Mouse (Mus musculus): Measurements from ENCODE around the gene Gm9903. TPM values are rescaled to one million over a fixed set of nuclear protein-coding genes. Genes with fewer than 3 reads are reported as not detected.

Gm9903 gene
- polyA plus RNA-seq, 1 experiment from 2014 or later: 0.74 TPM

GRCm38 (mm10) chr5:33640652-33641051, 10.9 kb downstream of the Gm9903 start:
- Histone ChIP-seq H3K9me3 (replicated peaks) (no peaks in the 10 kb centered on the region), H3K4me3 (no peak overlapping the region), H3K4me1 (replicated peaks) (0 out of 2 replicates have a peak, but pooled peaks cover 5% of the 10 kb centered on the region), H3K27me3 (no peaks in the 10 kb centered on the region), H3K36me3 (peaks cover 71% of the 10 kb centered on the region), H3K27ac (no peak overlapping the region), H3K9ac (no peak overlapping the region), H3K4me2 (no peak overlapping the region)
- no peak for ATAC-seq (replicated peaks; ENCODE audit: insufficient number of reproducible peaks, insufficient read depth, low FRiP score, low read depth)
- WGBS: 36% methylated on average over 3 of the region's 3 CpGs

- Histone ChIP-seq H3K9ac (peak overlapping the region; percentile 86), H3K4me1 (replicated peaks) (peaks cover 29% of the 10 kb centered on the region), H3K9me3 (replicated peaks) (no peaks in the 10 kb centered on the region), H3K27me3 (no peaks in the 10 kb centered on the region), H3K4me2 (peak overlapping the region; percentile 67), H3K4me3 (peak overlapping the region; percentile 80), H3K27ac (peak overlapping the region; percentile 97), H3K36me3 (peaks cover 54% of the 10 kb centered on the region)
- ATAC-seq (replicated peaks; ENCODE audit: insufficient number of reproducible peaks, insufficient read depth, low FRiP score, low read depth): no peak
- 7% methylated on average over 2 of the region's 2 CpGs for WGBS
Observed at GRCm38 (mm10) chr5:33651017-33651416, 21.3 kb downstream of the Gm9903 start.

GRCm38 (mm10) chr5:33651541-33651920, 21.8 kb downstream of the Gm9903 start:
- Histone ChIP-seq H3K9me3 (replicated peaks) (no peaks in the 10 kb centered on the region), H3K36me3 (peaks cover 49% of the 10 kb centered on the region), H3K9ac (peak overlapping the region; percentile 86), H3K27me3 (no peaks in the 10 kb centered on the region), H3K4me3 (peak overlapping the region; percentile 80), H3K27ac (peak overlapping the region; percentile 97), H3K4me2 (peak overlapping the region; percentile 67), H3K4me1 (replicated peaks) (peaks cover 34% of the 10 kb centered on the region)
- ATAC-seq (replicated peaks; ENCODE audit: insufficient number of reproducible peaks, insufficient read depth, low FRiP score, low read depth): no peak
- WGBS: under 1% methylated on average over 11 of the region's 11 CpGs

GRCm38 (mm10) chr5:33651921-33652782, 22.4 kb downstream of the Gm9903 start, which contains the start of gene Slbp:
Gene Slbp, minus strand, starts transcription at chr5:33652574.
- Histone ChIP-seq H3K27me3 (no peaks in the 10 kb centered on the region), H3K4me3 (peak within 1 kb of the TSS; percentile 80), H3K9ac (peak within 1 kb of the TSS; percentile 86), H3K4me1 (replicated peaks) (peaks cover 40% of the 10 kb centered on the region), H3K36me3 (peaks cover 44% of the 10 kb centered on the region), H3K27ac (peak within 1 kb of the TSS; percentile 97), H3K9me3 (replicated peaks) (no peaks in the 10 kb centered on the region), H3K4me2 (peak within 1 kb of the TSS; percentile 67)
- peak; percentile 97 for ATAC-seq (replicated peaks; ENCODE audit: insufficient number of reproducible peaks, insufficient read depth, low FRiP score, low read depth)
- WGBS: under 1% methylated on average over 82 of the region's 82 CpGs

GRCm38 (mm10) chr5:33652783-33653173, 23.1 kb downstream of the Gm9903 start:
- 5% methylated on average over 9 of the region's 9 CpGs for WGBS
- peaks cover 40% of the 10 kb centered on the region for H3K4me1 ChIP-seq (replicated peaks)
- ATAC-seq (replicated peaks; ENCODE audit: insufficient number of reproducible peaks, insufficient read depth, low FRiP score, low read depth): no peak

GRCm38 (mm10) chr5:33654424-33654823, 24.7 kb downstream of the Gm9903 start:
- H3K9ac ChIP-seq: no peak overlapping the region
- H3K36me3 ChIP-seq: peaks cover 25% of the 10 kb centered on the region
- no peak overlapping the region for H3K4me3 ChIP-seq
- no peaks in the 10 kb centered on the region for H3K27me3 ChIP-seq
- no peak overlapping the region for H3K4me2 ChIP-seq
- H3K27ac ChIP-seq: no peak overlapping the region
- no peak for ATAC-seq (replicated peaks; ENCODE audit: insufficient number of reproducible peaks, insufficient read depth, low FRiP score, low read depth)
- no peaks in the 10 kb centered on the region for H3K9me3 ChIP-seq (replicated peaks)
- peaks cover 48% of the 10 kb centered on the region for H3K4me1 ChIP-seq (replicated peaks)
- 94% methylated on average over 13 of the region's 13 CpGs for WGBS

More at GRCm38 (mm10) chr5:33652783-33653173, 23.1 kb downstream of the Gm9903 start:
- Histone ChIP-seq H3K36me3 (peaks cover 38% of the 10 kb centered on the region), H3K27ac (peak overlapping the region; percentile 97), H3K4me2 (peak overlapping the region; percentile 67), H3K9ac (peak overlapping the region; percentile 47), H3K27me3 (no peaks in the 10 kb centered on the region), H3K9me3 (replicated peaks) (no peaks in the 10 kb centered on the region), H3K4me3 (peak overlapping the region; percentile 80)

- peaks cover 47% of the 10 kb centered on the region for H3K4me1 ChIP-seq (replicated peaks)
- H3K4me2 ChIP-seq: no peak overlapping the region
- no peak overlapping the region for H3K27ac ChIP-seq
- WGBS: 90% methylated on average over 10 of the region's 10 CpGs
- 0 out of 2 replicates have a peak overlapping the region, but pooled peaks have one; percentile 5 for H3K9ac ChIP-seq
- no peak overlapping the region for H3K4me3 ChIP-seq
- H3K9me3 ChIP-seq (replicated peaks): no peaks in the 10 kb centered on the region
- no peaks in the 10 kb centered on the region for H3K27me3 ChIP-seq
- H3K36me3 ChIP-seq: peaks cover 25% of the 10 kb centered on the region
- ATAC-seq (replicated peaks; ENCODE audit: insufficient number of reproducible peaks, insufficient read depth, low FRiP score, low read depth): no peak
Observed at GRCm38 (mm10) chr5:33655251-33655840, 25.6 kb downstream of the Gm9903 start.

GRCm38 (mm10) chr5:33656739-33657138, 27.0 kb downstream of the Gm9903 start:
- H3K4me1 ChIP-seq (replicated peaks): peaks cover 38% of the 10 kb centered on the region
- H3K9ac ChIP-seq: peak overlapping the region; percentile 75
- H3K27me3 ChIP-seq: no peaks in the 10 kb centered on the region
- ATAC-seq (replicated peaks; ENCODE audit: insufficient number of reproducible peaks, insufficient read depth, low FRiP score, low read depth): no peak
- H3K4me2 ChIP-seq: peak overlapping the region; percentile 82
- H3K4me3 ChIP-seq: peak overlapping the region; percentile 85
- H3K36me3 ChIP-seq: peaks cover 38% of the 10 kb centered on the region
- WGBS: 21% methylated on average over 1 of the region's 1 CpGs
- H3K9me3 ChIP-seq (replicated peaks): no peaks in the 10 kb centered on the region
- H3K27ac ChIP-seq: peak overlapping the region; percentile 97

- Histone ChIP-seq H3K9ac (peak overlapping the region; percentile 75), H3K36me3 (peaks cover 43% of the 10 kb centered on the region), H3K4me1 (replicated peaks) (peaks cover 38% of the 10 kb centered on the region), H3K27me3 (no peaks in the 10 kb centered on the region), H3K27ac (peak overlapping the region; percentile 97), H3K4me2 (peak overlapping the region; percentile 82), H3K4me3 (peak overlapping the region; percentile 85), H3K9me3 (replicated peaks) (no peaks in the 10 kb centered on the region)
- WGBS: under 1% methylated on average over 32 of the region's 32 CpGs
- ATAC-seq (replicated peaks; ENCODE audit: insufficient number of reproducible peaks, insufficient read depth, low FRiP score, low read depth): peak; percentile 5
Observed at GRCm38 (mm10) chr5:33657251-33657786, 27.6 kb downstream of the Gm9903 start.

- Histone ChIP-seq H3K4me2 (peak within 1 kb of the TSS; percentile 82), H3K4me3 (peak within 1 kb of the TSS; percentile 85), H3K27me3 (no peaks in the 10 kb centered on the region), H3K9ac (peak within 1 kb of the TSS; percentile 75), H3K27ac (peak within 1 kb of the TSS; percentile 97), H3K36me3 (peaks cover 48% of the 10 kb centered on the region), H3K4me1 (replicated peaks) (peaks cover 34% of the 10 kb centered on the region), H3K9me3 (replicated peaks) (no peaks in the 10 kb centered on the region)
- WGBS: under 1% methylated on average over 60 of the region's 60 CpGs
- ATAC-seq (replicated peaks; ENCODE audit: insufficient number of reproducible peaks, insufficient read depth, low FRiP score, low read depth): peak; percentile 96
Observed at GRCm38 (mm10) chr5:33657787-33658663, 28.3 kb downstream of the Gm9903 start, which contains the start of the genes Tacc3 and Tmem129. Gene Tacc3, plus strand, starts transcription at chr5:33658128. Gene Tmem129, minus strand, starts transcription at chr5:33658416.
